Mouse (Mus musculus): ENCODE data around the gene Mgst2. TPM values are rescaled to one million over a fixed set of nuclear protein-coding genes. Genes with fewer than 3 reads are reported as not detected.

The Mgst2 gene
- total RNA-seq, 2 experiments from 2014 or later = 0.48 to 0.60 TPM

DNA sequence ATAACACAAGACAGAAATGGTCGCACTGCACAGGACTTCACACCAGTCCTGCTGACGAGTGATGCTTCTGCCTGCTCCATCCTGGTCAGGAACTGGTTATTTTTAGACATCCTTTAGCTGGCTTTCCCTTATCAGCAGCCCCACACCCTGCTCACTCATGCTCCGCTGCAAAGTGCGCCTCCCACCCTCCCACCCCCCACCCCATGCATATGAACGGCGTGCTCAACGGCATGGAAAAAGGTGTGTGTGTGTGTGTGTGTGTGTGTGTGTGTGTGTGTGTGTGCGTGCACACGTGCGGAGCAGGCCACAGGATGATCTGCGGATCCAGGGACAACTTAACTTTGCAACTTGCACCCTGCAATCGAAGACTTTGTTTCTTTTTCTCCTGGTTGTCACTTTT, 68.3 kb downstream of the Mgst2 start:
- no peak for DNase-seq (ENCODE audit: low spot score)
- intact Hi-C loops (cut with DNase I) = no loop called here

DNA sequence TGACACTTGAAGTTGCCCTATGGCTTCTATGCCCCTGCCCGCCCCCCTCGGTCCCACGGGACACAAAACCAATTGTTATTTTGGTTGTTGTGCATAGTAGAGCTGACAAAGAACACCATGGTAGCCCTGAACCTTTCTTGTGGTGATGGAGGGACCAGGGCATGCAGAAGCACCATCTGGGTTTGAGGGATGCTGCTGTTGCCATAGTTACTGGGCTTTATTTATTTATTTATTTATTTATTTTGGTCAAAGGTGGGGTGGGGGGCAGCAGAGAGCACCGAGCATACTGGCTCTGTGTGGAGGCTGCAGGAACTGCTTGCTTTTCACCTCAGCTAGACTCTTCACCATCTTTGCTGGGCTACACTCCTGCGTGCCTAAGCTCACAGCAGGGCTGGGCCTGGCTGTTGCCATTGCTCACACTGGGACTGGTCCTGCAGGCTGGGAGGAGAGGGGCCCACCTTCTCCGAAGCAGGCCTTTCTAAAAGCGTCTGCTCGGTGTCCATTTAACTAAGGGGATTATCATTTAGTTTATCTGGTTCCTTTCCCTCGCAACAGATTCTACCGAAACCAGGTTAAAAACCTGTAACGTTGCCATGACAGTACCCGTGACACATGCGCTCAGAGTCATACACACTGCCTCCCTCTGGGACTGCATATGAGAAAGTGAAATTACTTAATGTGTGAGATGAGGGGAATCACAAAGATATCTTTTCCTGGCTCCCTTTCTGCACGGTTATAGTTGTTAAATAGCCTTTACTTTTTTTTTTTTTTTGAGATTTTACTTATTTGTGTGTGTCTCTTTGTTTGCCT, 69.2 kb downstream of the Mgst2 start:
- intact Hi-C loops (cut with DNase I) = no loop called here
- no peak for DNase-seq (ENCODE audit: low spot score)

DNA sequence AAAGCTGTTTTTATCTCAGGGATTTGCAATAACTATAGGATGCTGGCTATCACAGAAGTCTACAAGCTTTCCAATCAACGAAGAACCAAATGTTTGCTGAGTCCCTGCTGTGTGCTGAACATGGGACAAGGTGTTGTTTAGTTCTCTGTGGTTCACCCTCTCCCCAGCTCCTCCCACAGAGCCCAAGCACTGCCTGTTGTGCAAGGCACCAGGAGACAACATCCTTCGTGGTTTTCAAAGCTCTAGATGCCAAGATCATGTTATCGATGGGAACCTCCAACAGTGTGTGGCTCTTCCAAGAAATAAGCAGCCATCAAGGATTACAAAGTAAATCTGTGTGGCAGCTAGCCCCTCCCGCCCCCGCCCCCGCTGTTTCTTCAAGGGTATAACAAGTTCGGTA, 70.5 kb downstream of the Mgst2 start:
- DNase-seq (ENCODE audit: low spot score) = no peak
- intact Hi-C loops (cut with DNase I) = no loop called here

DNA sequence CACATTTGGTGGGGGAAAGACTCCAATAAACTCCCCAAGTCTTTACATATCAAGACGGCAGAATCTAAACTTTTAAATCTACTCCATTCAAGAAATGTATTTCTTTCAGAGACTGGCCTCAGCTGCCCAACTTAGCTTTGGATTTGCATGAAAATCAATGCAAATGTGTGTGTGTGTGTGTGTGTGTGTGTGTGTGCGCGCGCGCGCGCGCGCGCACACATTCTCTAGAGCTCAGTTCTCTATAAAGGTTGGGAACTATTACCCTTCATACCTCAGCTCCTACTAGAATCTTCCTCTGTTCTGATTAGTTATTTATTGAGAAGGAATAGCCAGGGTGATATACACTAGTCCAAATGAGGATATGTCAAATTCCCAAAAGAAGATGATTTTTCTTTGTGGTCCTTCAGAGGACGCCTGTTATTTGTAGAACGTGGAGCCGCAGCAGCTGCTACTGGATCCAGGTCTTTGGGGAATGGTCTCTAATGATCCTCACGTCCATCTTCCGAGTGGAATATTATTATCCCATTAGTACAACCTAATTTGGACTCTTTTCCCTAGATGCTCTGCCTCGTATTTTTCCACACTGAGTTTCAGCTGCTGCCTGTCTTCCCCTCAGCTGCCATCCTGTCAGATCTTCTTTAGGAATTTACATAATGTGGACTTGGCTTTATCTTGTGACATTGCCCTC, 71.9 kb downstream of the Mgst2 start:
- no peak for DNase-seq (ENCODE audit: low spot score)
- intact Hi-C loops (cut with DNase I) = no loop called here

Other genes starting within 250 kb of the Mgst2 start
- 10 to 100 TPM; 41.6 to 47.1 TPM for gene Naa15, start 245.2 kb upstream of the Mgst2 start, total RNA-seq (2021)
- 1 to 10 TPM; 7.9 to 9.4 TPM for gene Rab33b, start 176.4 kb upstream of the Mgst2 start, total RNA-seq (2021)
- 10 to 100 TPM; 55.4 to 64.8 TPM for gene Setd7, start 99.5 kb upstream of the Mgst2 start, total RNA-seq (2021)

All from heart, postnatal 25 days (tissue).